Comparison of ENCODE assay signal across 8 mouse cellular contexts in the genomic region with DNA sequence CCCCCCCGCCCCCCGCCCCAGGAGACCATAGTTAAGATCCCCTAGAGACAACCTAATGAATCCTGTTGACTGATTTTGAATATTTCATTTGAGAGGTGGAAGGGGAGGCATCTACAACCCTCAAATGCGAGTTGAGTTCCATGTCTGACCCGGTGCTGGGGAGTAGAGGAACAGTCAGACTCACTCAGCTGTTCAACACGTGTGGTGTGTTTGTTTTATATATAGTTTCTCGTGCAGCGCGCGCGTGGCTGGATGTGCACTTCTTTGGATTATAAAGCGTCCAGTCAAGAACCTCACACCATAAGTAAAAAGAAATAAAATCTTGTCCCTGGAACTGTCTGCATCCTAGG. TPM values are rescaled to one million over a fixed set of nuclear protein-coding genes. Genes with fewer than 3 reads are reported as not detected.
A peak's percentile ranks its signal among the peaks of the same experiment; 100 is the strongest.
DNase-seq lines count a peak whose midpoint lies in the region; ATAC-seq and TF ChIP-seq lines count a peak whose summit lies in the region.

No protein-coding gene starts in this region.

- TF ChIP-seq RAD21 in MEL (IDR thresholded peaks at IDR 0.05; ENCODE audit: low read depth, low read length), result no peak

- 0 out of 2 replicates have a peak, but pooled peaks cover 2% of the 10 kb centered on the region for H3K4me1 ChIP-seq in kidney, adult 2 months (ENCODE audit: control insufficient read depth, insufficient read depth, low read length)
- H3K4me1 ChIP-seq in MEL (ENCODE audit: control insufficient read depth in 1 of 2, insufficient read depth in 2 of 2, low read length in 2 of 2), result peaks cover 0 to 7% of the 10 kb centered on the region in 2 experiments; a peak in 1 of 4 replicates
- H3K4me1 ChIP-seq in forebrain, embryonic 13.5 days, result peaks cover 54% of the 10 kb centered on the region
- H3K4me1 ChIP-seq in liver, embryonic 14.5 days (replicated peaks; ENCODE audit: control insufficient read depth in 2 of 2, insufficient read depth in 2 of 2, low read length in 1 of 2), result peaks cover 0 to 4% of the 10 kb centered on the region in 2 experiments; a peak in 1 of 4 replicates

- ATAC-seq in forebrain, embryonic 13.5 days, result no peak
- ATAC-seq in liver, embryonic 14.5 days (ENCODE audit: insufficient read depth), result no peak

- under 1% methylated on average over 11 of the region's 11 CpGs for WGBS in kidney, adult 2 months
- WGBS in forebrain, embryonic 13.5 days, result 1% methylated on average over 11 of the region's 11 CpGs
- whole genome bisulfite sequencing in liver, embryonic 14.5 days (ENCODE audit: insufficient replicate concordance), result 0% methylated on average over 11 of the region's 11 CpGs

- H3K36me3 ChIP-seq in kidney, adult 2 months (ENCODE audit: control insufficient read depth, insufficient read depth, low read length), result no peaks in the 10 kb centered on the region
- H3K36me3 ChIP-seq in MEL (ENCODE audit: control insufficient read depth in 1 of 2, insufficient read depth in 2 of 2, low read length in 2 of 2), result peaks cover 0 to 8% of the 10 kb centered on the region in 2 experiments; a peak in 1 of 4 replicates
- no peaks in the 10 kb centered on the region for H3K36me3 ChIP-seq in forebrain, embryonic 13.5 days (ENCODE audit: poor library complexity, severe bottlenecking)
- H3K36me3 ChIP-seq in liver, embryonic 14.5 days (replicated peaks; ENCODE audit: control insufficient read depth, insufficient read depth, low read depth), result no peaks in the 10 kb centered on the region

- peaks cover 1% of the 10 kb centered on the region for H3K27me3 ChIP-seq in kidney, adult 2 months (replicated peaks; ENCODE audit: control insufficient read depth, insufficient read depth, low read length)
- 0 out of 4 replicates have a peak, but pooled peaks cover 0 to 3% of the 10 kb centered on the region in 2 experiments for H3K27me3 ChIP-seq in MEL (ENCODE audit: control insufficient read depth in 1 of 2, insufficient read depth in 2 of 2, low read length in 2 of 2)
- H3K27me3 ChIP-seq in forebrain, embryonic 13.5 days, result peaks cover 24% of the 10 kb centered on the region
- peaks cover 44% of the 10 kb centered on the region for H3K27me3 ChIP-seq in liver, embryonic 14.5 days (ENCODE audit: control insufficient read depth, insufficient read depth, low read length)

- H3K79me2 ChIP-seq in MEL (ENCODE audit: control insufficient read depth, insufficient read depth, low read length, poor library complexity), result peaks cover 4% of the 10 kb centered on the region; the same call in 1 of the 2 replicates

- no peaks in the 10 kb centered on the region for H3K9me3 ChIP-seq in MEL (replicated peaks; ENCODE audit: insufficient read depth, low read length)
- H3K9me3 ChIP-seq in forebrain, embryonic 13.5 days (replicated peaks), result no peaks in the 10 kb centered on the region
- no peaks in the 10 kb centered on the region for H3K9me3 ChIP-seq in liver, embryonic 14.5 days (ENCODE audit: control insufficient read depth, low read length)

- TF ChIP-seq EP300 in MEL (IDR thresholded peaks at IDR 0.05; ENCODE audit: low read depth in 1 of 2, low read length in 2 of 2), result no peak
- no peak for TF ChIP-seq EP300 in liver, embryonic 14.5 days (IDR thresholded peaks at IDR 0.05; ENCODE audit: low read depth)

- no peak for TF ChIP-seq CTCF in kidney, adult 2 months (conservative IDR thresholded peaks at IDR 0.05; ENCODE audit: insufficient read depth, insufficient read length, low read depth, low read length)
- no peak for TF ChIP-seq CTCF in MEL (IDR thresholded peaks at IDR 0.05 in 2 of 3, conservative IDR thresholded peaks at IDR 0.05 in 1 of 3; ENCODE audit: control insufficient read depth in 1 of 3, insufficient read depth in 1 of 3, low read depth in 2 of 3, low read length in 3 of 3, poor library complexity in 1 of 3, severe bottlenecking in 1 of 3)
- no peak for TF ChIP-seq CTCF in liver, embryonic 14.5 days (IDR thresholded peaks at IDR 0.05; ENCODE audit: low read depth)

- DNase-seq in kidney, adult 2 months, result no peak
- no peak for DNase-seq in kidney, postnatal 36 days
- DNase-seq in MEL (ENCODE audit: low read depth, low spot score) (no peak), adipocyte (ENCODE audit: low spot score) (no peak)
- peak in 1 of 3 experiments; percentile 22 for DNase-seq in liver, embryonic 14.5 days (ENCODE audit: low read depth in 3 of 3, low spot score in 3 of 3)
- DNase-seq in urinary bladder, postnatal 4 days (ENCODE audit: low spot score in 2 of 2), result no peak
- no peak for DNase-seq in spleen, adult 12 weeks (ENCODE audit: low spot score)

- H3K4me2 ChIP-seq in forebrain, embryonic 13.5 days, result peak overlapping the region; percentile 97
- H3K4me2 ChIP-seq in liver, embryonic 14.5 days (ENCODE audit: low read depth), result peak overlapping the region; percentile 95

- peak overlapping the region; percentile 64 for H3K4me3 ChIP-seq in kidney, adult 2 months (ENCODE audit: insufficient read depth, low read depth, low read length)
- peak overlapping the region; percentile 92 to 95 for H3K4me3 ChIP-seq in MEL (ENCODE audit: control insufficient read depth in 1 of 2, insufficient read depth in 1 of 2, low read depth in 2 of 2, low read length in 2 of 2)
- peak overlapping the region; percentile 71 for H3K4me3 ChIP-seq in forebrain, embryonic 13.5 days
- peak overlapping the region; percentile 54 to 78 for H3K4me3 ChIP-seq in liver, embryonic 14.5 days (ENCODE audit: insufficient read depth in 1 of 2, low read depth in 2 of 2, low read length in 2 of 2)

- no peak for TF ChIP-seq POLR2A in kidney, adult 2 months (IDR thresholded peaks at IDR 0.05; ENCODE audit: low read depth, low read length)
- TF ChIP-seq POLR2A in MEL (IDR thresholded peaks at IDR 0.05; ENCODE audit: control insufficient read depth in 1 of 2, insufficient read depth in 1 of 2, low read depth in 1 of 2, low read length in 2 of 2, poor library complexity in 1 of 2), result no peak

- H3K9ac ChIP-seq in MEL (ENCODE audit: control insufficient read depth, low read depth, low read length, poor library complexity, severe bottlenecking), result peak overlapping the region; percentile 97
- H3K9ac ChIP-seq in forebrain, embryonic 13.5 days, result peak overlapping the region; percentile 71
- H3K9ac ChIP-seq in liver, embryonic 14.5 days (replicated peaks), result peak overlapping the region; percentile 63

- peak overlapping the region; percentile 36 for H3K27ac ChIP-seq in kidney, adult 2 months (ENCODE audit: insufficient read depth, low read depth, low read length)
- peak overlapping the region; percentile 48 for H3K27ac ChIP-seq in MEL (ENCODE audit: control insufficient read depth, low read depth, low read length)
- peak overlapping the region; percentile 79 for H3K27ac ChIP-seq in forebrain, embryonic 13.5 days
- no peak overlapping the region for H3K27ac ChIP-seq in liver, embryonic 14.5 days

TF ChIP-seq in MEL, 35 proteins besides CTCF, POLR2A, EP300 and RAD21:
- TF ChIP-seq ZMIZ1 (IDR thresholded peaks at IDR 0.05; ENCODE audit: low read depth, low read length) (no peak), MAZ (IDR thresholded peaks at IDR 0.05; ENCODE audit: low read depth, low read length) (no peak), HCFC1 (IDR thresholded peaks at IDR 0.05; ENCODE audit: low read depth, low read length) (no peak), ZC3H11A (IDR thresholded peaks at IDR 0.05; ENCODE audit: low read depth, low read length) (no peak), USF2 (IDR thresholded peaks at IDR 0.05; ENCODE audit: borderline replicate concordance in 1 of 2, insufficient read depth in 1 of 2, low read depth in 1 of 2, low read length in 2 of 2) (no peak), TBP (IDR thresholded peaks at IDR 0.05; ENCODE audit: low read depth, low read length) (0 out of 2 replicates have a peak, but pooled peaks have one; percentile 10), GATA1 (IDR thresholded peaks at IDR 0.05; ENCODE audit: low read depth, low read length) (no peak), RCOR1 (IDR thresholded peaks at IDR 0.05; ENCODE audit: low read depth, low read length) (no peak), NELFE (IDR thresholded peaks at IDR 0.05; ENCODE audit: low read depth, low read length) (no peak), MYC (IDR thresholded peaks at IDR 0.05; ENCODE audit: low read depth, low read length) (peak; percentile 63; the same call in 1 of the 2 replicates), SIN3A (IDR thresholded peaks at IDR 0.05; ENCODE audit: low read length) (peak; percentile 87), MXI1 (IDR thresholded peaks at IDR 0.05; ENCODE audit: low read depth, low read length) (peak; percentile 94), ETS1 (IDR thresholded peaks at IDR 0.05; ENCODE audit: low read depth, low read length) (peak; percentile 87), BHLHE40 (IDR thresholded peaks at IDR 0.05; ENCODE audit: borderline replicate concordance, low read depth, low read length) (peak; percentile 78), MEF2A (IDR thresholded peaks at IDR 0.05; ENCODE audit: extremely low read depth, insufficient replicate concordance, low read depth, low read length, poor library complexity, severe bottlenecking) (no peak), MAX (IDR thresholded peaks at IDR 0.05; ENCODE audit: low read length) (peak; percentile 86), NRF1 (IDR thresholded peaks at IDR 0.05; ENCODE audit: insufficient read depth, low read depth, low read length, poor library complexity, severe bottlenecking) (no peak), UBTF (IDR thresholded peaks at IDR 0.05; ENCODE audit: borderline replicate concordance, insufficient read depth, low read depth, low read length) (no peak), USF1 (IDR thresholded peaks at IDR 0.05; ENCODE audit: low read depth, low read length) (no peak), ZNF384 (IDR thresholded peaks at IDR 0.05; ENCODE audit: low read depth, low read length) (no peak), TAL1 (IDR thresholded peaks at IDR 0.05; ENCODE audit: low read length) (no peak), CHD1 (IDR thresholded peaks at IDR 0.05; ENCODE audit: low read depth, low read length) (no peak), ELF1 (IDR thresholded peaks at IDR 0.05; ENCODE audit: low read depth, low read length) (no peak), POLR2AphosphoS2 (IDR thresholded peaks at IDR 0.05; ENCODE audit: low read length) (no peak)

RNA-seq across cellular contexts. Expression of gene Nr4a3, which starts 0.8 kb away (rescaled TPM):
- polyA plus RNA-seq in kidney, adult 2 months (2012; rRNA removed), result 0.30 and 0.72 TPM in 2 replicates
- 0.03 TPM in 1 of 2 replicates, not detected in the other for total RNA-seq in MEL (2012; rRNA removed)
- under 1 TPM in 1 of 2 experiments, not detected in 1; 0.17 TPM for polyA plus RNA-seq in MEL (2012; ENCODE audit: insufficient read depth in 1 of 2, insufficient read length in 2 of 2, low read depth in 1 of 2, low replicate concordance in 2 of 2, missing spikeins in 1 of 2)
- 1.7 and 1.9 TPM in 2 replicates for polyA plus RNA-seq in forebrain, embryonic 13.5 days (2015; fragmentation: Nextera tagmentation; extraction: Ambion mirVana)
- polyA plus RNA-seq in liver, embryonic 14.5 days (2012; rRNA removed), result 0.01 TPM in 2 replicates
- polyA plus RNA-seq in liver, embryonic 14.5 days (2014; fragmentation: Nextera tagmentation; extraction: Ambion mirVana), result not detected in 2 replicates
